Mouse (Mus musculus): ENCODE measurements around the gene Cntnap2. TPM values are rescaled to one million over a fixed set of nuclear protein-coding genes. Genes with fewer than 3 reads are reported as not detected.

Cntnap2 gene
- polyA plus RNA-seq (2012; rRNA removed): 36.5 and 48.3 TPM in 2 replicates

GRCm38 (mm10) chr6:45059091-45059490 lies at the start of gene Cntnap2:
Cntnap2 (plus strand) TSS chr6:45059357.

Data from central nervous system, embryonic 11.5 days (tissue).